Mouse (Mus musculus) left cerebral cortex, postnatal 10 days (tissue): ENCODE measurements around the gene Nxpe2. TPM values are rescaled to one million over a fixed set of nuclear protein-coding genes. Genes with fewer than 3 reads are reported as not detected.

ENCODE experiments used
- DNase-seq, 2 experiments: peaks; one replicate each; pipeline ENCODE4 v3.0.0; 2021 to 2022; ENCODE audit warnings: low spot score in 2 of 2, mixed read lengths in 1 of 2; ENCODE audit errors: extremely low spot score in 1 of 2
- intact Hi-C: fragments of 180-260 bp; cut with DNase I; formaldehyde crosslinking; loops from one replicate; pipeline ENCODE4 v1.15.1; 2025
- total RNA-seq, 2 experiments: library from RNA; stranded (reverse); gene quantifications; 2 replicates each; pipeline ENCODE4 v1.2.3; 2021

Gene Nxpe2
- total RNA-seq, result under 1 TPM; 0.19 to 0.24 TPM

- intact Hi-C loops, result no loop called here
- DNase-seq, result peak in 1 of 2 experiments; percentile 38
Observed at GRCm38 (mm10) chr9:48353148-48353698, at the start of gene Nxpe2. Gene Nxpe2, minus strand, starts transcription at chr9:48353454.

DNA sequence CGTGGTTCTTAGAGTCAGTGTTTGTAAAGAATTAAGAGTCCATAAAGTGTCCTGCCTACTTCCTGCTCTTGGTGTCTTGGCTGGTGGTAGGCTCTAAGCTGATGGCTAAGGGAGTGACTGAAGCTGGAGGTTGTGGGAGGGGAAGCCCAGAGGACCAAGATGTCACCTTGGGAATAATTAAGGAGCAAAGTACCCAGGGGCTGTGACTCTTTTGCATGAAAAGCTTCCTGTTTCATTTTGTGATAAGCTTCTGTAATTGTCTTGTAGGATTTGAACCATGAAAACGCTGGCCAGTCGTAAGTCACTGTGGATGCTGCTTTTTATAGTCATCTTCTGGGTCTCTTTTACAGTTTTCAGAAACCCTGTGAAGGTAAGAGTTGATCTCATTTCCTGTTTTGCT lies 36.7 kb upstream of the Nxpe2 start:
- DNase-seq, result no peak
- intact Hi-C loops, result no loop called here

- intact Hi-C loops, result no loop called here
- DNase-seq, result no peak
Observed at GRCm38 (mm10) chr9:48388451-48388850, 35.2 kb upstream of the Nxpe2 start.

DNA sequence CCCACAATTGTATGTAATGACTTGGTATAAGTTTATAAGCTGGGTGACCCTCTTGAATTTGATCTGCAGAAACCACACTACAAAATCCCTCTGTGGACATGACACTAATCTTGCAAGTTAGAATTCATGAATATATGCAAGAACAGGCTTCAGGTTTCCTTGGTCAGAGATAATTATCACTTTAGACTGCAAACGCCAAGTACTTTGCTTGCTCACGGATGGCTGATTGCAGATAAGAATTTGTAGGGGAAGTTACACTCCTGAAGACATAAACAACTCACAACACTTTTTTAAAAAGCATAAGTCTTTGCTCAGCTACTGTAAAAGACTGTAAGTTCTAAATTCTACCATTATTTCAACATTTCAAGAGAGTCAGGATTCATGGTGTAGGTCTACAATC lies 21.1 kb upstream of the Nxpe2 start:
- intact Hi-C loops, result no loop called here
- DNase-seq, result no peak

DNA sequence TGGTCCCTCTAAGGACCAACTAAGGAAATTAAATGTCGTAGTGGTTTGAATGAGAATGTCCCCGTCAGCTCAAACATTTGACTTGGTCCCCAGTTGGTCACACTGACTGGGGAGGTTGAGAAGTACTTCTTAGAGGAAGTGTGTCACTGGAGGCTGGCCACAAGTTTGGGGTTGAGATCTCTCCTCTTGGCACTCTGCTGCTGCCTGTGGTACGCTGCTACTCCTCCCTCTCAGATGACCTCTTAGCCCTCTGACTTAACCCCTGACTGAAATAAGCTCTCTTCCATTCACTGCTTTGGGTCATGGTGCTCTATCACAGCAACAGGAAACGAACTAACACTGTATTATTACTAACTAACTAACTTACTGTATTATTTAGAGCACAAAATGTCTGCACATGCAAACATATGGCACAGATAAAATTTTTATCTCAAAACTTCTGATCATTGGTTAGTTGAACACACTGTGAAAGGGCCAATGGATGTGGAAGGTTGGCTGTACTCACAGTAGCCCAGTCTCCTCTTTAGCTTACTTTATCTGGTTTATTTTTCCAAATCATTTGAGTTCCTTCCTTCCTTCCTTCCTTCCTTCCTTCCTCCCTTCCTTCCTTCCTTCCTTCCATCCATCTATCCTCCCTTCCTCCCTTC lies 20.1 kb upstream of the Nxpe2 start:
- DNase-seq, result no peak
- intact Hi-C loops, result no loop called here

- intact Hi-C loops, result no loop called here
- no peak for DNase-seq
Observed at GRCm38 (mm10) chr9:48362743-48363142, 9.5 kb upstream of the Nxpe2 start.

GRCm38 (mm10) chr9:48361815-48362631 lies 8.8 kb upstream of the Nxpe2 start:
- intact Hi-C loops, result no loop called here
- DNase-seq, result no peak

GRCm38 (mm10) chr9:48360826-48361225 lies 7.6 kb upstream of the Nxpe2 start:
- intact Hi-C loops, result no loop called here
- no peak for DNase-seq

DNA sequence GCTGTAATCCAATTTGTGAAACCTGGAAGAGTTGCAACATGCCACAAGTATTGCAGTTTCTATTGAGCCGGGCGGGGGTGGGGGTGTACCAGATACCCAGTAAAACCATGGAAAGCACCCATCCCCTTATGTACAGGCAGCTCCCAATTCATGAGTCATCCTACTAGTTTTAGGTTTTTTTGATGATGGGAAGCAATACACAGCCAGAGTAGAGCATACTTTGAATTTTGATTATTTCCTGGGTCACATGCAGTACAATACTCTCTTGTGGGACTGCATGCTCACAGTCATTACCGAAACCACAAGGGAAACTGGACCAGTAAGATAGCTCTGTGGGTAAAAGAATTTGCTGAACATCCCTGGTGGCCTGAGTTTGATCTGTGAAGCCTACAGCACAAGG lies 3.8 kb upstream of the Nxpe2 start:
- intact Hi-C loops, result no loop called here
- no peak for DNase-seq

DNA sequence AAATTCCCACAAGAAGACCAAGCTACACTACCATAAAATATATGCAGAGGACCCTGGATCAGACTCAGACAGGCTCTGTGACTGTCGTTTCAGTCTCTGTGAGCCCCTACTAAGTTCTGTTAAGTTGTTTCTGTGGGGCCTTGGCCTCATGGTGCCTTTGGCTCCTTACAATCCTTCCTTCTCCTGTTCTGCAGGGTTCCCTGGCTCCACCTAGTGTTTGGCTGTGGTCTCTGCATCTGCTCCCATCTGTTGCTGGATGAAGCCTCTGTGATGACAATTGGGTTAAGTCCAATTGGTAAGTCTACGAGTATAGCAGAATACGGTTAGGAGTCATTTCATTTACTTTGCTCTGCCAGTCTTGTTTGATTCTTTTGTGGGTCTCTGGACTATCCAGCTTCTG lies 1.5 kb upstream of the Nxpe2 start:
- intact Hi-C loops, result loop anchor here (2.0 kb wide), 1 partner anchor 88 kb away; no protein-coding TSS in a partner anchor
- peak; percentile 49 to 77 for DNase-seq

DNA sequence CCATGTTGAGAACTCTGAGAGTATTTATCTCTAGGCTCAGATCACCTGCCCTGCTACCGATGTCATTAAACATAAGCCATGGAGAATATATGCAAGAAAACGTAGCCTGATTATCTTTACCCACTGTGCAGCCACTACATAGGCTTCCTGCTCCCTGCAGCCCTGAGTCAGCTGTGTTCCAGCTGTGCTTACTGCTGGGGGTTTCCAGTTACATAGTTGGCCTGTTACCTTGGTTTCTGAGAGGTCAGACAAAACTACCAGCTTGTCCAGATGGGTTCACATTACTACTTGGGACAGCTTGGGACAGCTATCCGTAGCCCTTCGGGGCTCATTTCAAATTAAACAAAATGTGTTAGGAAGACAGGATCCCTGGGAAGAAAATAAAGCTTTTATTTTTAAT lies 868 bp upstream of the Nxpe2 start:
- intact Hi-C loops, result loop anchor here (2.0 kb wide), 1 partner anchor 87 kb away; no protein-coding TSS in a partner anchor
- DNase-seq, result no peak

DNA sequence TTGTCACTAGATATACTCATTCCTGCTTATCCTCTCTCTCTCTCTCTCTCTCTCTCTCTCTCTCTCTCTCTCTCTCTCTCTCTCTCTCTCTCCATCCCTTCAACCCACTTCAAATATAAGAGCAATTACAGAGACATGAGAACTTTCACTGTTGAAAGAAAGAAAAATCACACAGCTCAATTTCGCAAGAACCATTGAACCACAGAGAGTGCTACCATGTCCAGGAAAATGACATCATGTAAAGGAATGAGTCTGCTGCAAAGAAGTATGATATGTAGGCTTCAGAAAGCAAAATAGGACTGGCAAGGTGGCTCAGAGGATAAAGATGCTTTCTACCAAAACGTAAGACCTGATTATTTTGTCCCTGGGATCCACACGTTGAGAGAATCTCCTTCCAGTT lies 7.4 kb downstream of the Nxpe2 start:
- DNase-seq, result no peak
- intact Hi-C loops, result no loop called here

GRCm38 (mm10) chr9:48345456-48345855 lies 7.8 kb downstream of the Nxpe2 start:
- intact Hi-C loops, result no loop called here
- DNase-seq, result no peak

DNA sequence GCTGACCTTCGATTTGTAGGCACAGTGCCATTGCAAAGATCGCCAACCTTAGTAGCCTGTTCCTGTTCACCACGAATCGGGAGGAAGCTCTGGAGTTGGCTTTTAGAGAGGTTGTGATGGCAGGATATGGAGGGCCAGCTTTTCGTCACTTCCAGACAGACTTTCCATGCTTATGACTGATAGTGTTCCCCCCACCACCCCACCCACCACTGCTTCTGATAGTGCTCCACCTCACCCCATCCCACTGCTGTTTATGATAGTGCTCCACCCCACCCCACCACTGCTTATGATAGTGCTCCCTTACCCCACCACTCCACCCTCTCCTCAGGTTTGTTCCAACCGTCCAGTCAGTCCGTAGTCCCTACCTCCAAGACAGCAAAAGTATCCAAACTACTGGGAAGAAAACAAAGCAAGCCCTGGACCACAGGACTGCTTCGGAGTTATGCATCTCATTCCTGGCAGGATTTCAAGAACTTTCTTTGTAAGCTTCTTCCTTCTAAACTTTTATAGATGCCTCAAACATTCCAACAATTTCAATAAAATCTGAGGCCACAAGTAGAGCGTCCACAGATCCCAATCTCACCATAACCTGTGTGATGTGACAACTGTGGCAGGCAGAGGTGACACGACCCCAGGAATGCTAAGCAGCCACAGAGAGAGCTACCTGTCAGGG lies 12.4 kb downstream of the Nxpe2 start:
- intact Hi-C loops, result no loop called here
- DNase-seq, result no peak

GRCm38 (mm10) chr9:48339563-48339962 lies 13.7 kb downstream of the Nxpe2 start:
- no peak for DNase-seq
- intact Hi-C loops, result no loop called here

- DNase-seq, result no peak
- intact Hi-C loops, result no loop called here
Observed at GRCm38 (mm10) chr9:48338783-48339455, 14.3 kb downstream of the Nxpe2 start.

- no peak for DNase-seq
- intact Hi-C loops, result no loop called here
Observed at GRCm38 (mm10) chr9:48329597-48329996, 23.7 kb downstream of the Nxpe2 start.

GRCm38 (mm10) chr9:48326338-48326737 lies 26.9 kb downstream of the Nxpe2 start:
- intact Hi-C loops, result no loop called here
- DNase-seq, result peak in 1 of 2 experiments; percentile 39

DNA sequence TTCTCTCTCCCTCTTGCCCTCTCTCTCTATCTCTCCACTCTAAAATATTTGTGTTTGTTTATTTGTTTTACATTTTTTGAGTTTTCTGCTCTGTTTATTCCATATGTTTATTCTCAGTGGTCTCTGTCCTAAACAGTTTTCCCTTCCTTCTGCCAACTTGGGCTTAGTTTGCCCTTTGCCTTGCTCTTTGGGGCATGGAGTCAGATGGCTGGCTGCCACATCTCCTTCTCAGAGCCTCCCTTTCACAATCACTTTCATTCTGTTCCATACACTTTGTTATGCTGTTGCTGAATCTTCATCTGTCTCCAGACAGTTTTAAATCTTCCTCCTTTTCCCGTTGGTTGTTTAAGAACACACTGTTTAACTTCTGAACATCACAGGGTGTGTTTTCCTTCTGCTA lies 37.4 kb downstream of the Nxpe2 start:
- intact Hi-C loops, result no loop called here

More for the DNA sequence above, 37.4 kb downstream of the Nxpe2 start:
- no peak for DNase-seq
